Mouse (Mus musculus): ENCODE measurements around the gene Pnldc1. TPM values are rescaled to one million over a fixed set of nuclear protein-coding genes. Genes with fewer than 3 reads are reported as not detected.
"Not testable (repeated sequence)": the region's sequence is repeated elsewhere in the genome, so short reads cannot be mapped to it uniquely, and the experiment has no call there.

The Pnldc1 gene
- total RNA-seq (2014; rRNA removed; ENCODE audit: low replicate concordance): 0.43 TPM in 1 of 2 replicates, not detected in the other
- polyA plus RNA-seq (2015; fragmentation: Nextera tagmentation; extraction: Ambion mirVana): 0.38 and 0.45 TPM in 2 replicates

GRCm38 (mm10) chr17:12909361-12910280, at the start of gene Pnldc1:
Gene Pnldc1, minus strand, starts transcription at chr17:12910230.
- Histone ChIP-seq H3K4me2 (ENCODE audit: low read depth, low read length) (no peak within 1 kb of the TSS), H3K36me3 (replicated peaks; ENCODE audit: control insufficient read depth, insufficient read depth, low read length) (peaks cover 52% of the 10 kb centered on the region), H3K27ac (ENCODE audit: low read depth) (no peak within 1 kb of the TSS), H3K9ac (replicated peaks; ENCODE audit: low read depth, low read length) (no peak within 1 kb of the TSS), H3K4me1 (ENCODE audit: control insufficient read depth, insufficient read depth) (no peaks in the 10 kb centered on the region), H3K27me3 (ENCODE audit: control insufficient read depth, insufficient read depth, low read length) (no peaks in the 10 kb centered on the region), H3K4me3 (ENCODE audit: low read depth, low read length) (no peak within 1 kb of the TSS), H3K9me3 (replicated peaks; ENCODE audit: control insufficient read depth, low read length) (no peaks in the 10 kb centered on the region)
- WGBS: 72% methylated on average over 35 of the region's 35 CpGs
- TF ChIP-seq CTCF (IDR thresholded peaks at IDR 0.05; ENCODE audit: low read depth): no peak
- no peak for TF ChIP-seq EP300 (IDR thresholded peaks at IDR 0.05; ENCODE audit: low read depth)
- ATAC-seq (ENCODE audit: insufficient read depth, low read depth) (no peak), DNase-seq (ENCODE audit: low spot score) (no peak)

DNA sequence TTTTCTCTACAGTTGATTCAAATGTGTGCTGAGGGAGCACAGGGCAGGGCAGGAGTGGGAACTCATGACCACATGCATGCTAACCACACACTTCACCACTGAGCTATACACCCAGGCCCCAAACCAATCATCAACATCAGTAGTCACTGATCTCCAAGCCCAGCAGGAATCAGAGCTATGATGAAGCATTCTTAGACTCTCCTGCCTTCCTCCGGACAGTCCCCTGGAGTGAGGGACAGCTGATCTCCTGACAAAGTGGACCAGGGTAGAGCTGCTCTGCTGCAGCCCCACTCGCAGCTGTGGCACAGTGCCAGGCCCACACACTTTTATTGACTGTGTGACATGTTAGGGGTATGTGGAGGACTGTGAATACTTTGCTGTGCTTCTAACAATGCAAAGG, 49.3 kb upstream of the Pnldc1 start:
- H3K27me3 ChIP-seq (ENCODE audit: control insufficient read depth, insufficient read depth, low read length); H3K4me3 ChIP-seq (ENCODE audit: low read depth, low read length); ATAC-seq (ENCODE audit: insufficient read depth, low read depth); DNase-seq (ENCODE audit: low spot score); H3K36me3 ChIP-seq (replicated peaks; ENCODE audit: control insufficient read depth, insufficient read depth, low read length); H3K27ac ChIP-seq (ENCODE audit: low read depth); H3K4me2 ChIP-seq (ENCODE audit: low read depth, low read length); H3K9me3 ChIP-seq (replicated peaks; ENCODE audit: control insufficient read depth, low read length); H3K4me1 ChIP-seq (ENCODE audit: control insufficient read depth, insufficient read depth); H3K9ac ChIP-seq (replicated peaks; ENCODE audit: low read depth, low read length): not testable (repeated sequence)
- WGBS: 29% methylated on average over 1 of the region's 2 CpGs

DNA sequence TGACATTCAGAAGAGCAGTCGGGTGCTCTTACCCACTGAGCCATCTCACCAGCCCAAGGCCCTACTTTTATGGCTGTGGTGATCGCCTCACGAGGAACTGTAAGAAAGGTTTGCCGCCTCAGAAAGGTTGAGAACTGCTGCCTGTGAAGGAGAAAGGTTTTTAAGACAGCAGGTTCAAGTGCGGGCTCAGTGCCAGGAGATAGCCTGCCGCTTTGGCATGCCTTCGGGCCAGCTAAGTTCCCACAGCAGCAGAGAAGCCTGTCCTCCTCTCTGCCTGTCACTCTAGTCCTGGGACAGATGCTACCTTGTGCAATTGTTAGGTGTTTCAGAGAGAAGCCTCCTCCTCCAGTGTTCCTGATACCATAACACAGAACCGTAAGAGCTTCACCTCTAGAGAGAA, 46.6 kb upstream of the Pnldc1 start:
- H3K4me2 ChIP-seq (ENCODE audit: low read depth, low read length): no peak overlapping the region
- WGBS: 80% methylated on average over 8 of the region's 8 CpGs
- H3K4me3 ChIP-seq (ENCODE audit: low read depth, low read length): no peak overlapping the region
- no peak for TF ChIP-seq EP300 (IDR thresholded peaks at IDR 0.05; ENCODE audit: low read depth)
- H3K9me3 ChIP-seq (replicated peaks; ENCODE audit: control insufficient read depth, low read length): no peaks in the 10 kb centered on the region
- H3K27ac ChIP-seq (ENCODE audit: low read depth): no peak overlapping the region
- H3K9ac ChIP-seq (replicated peaks; ENCODE audit: low read depth, low read length): no peak overlapping the region
- no peaks in the 10 kb centered on the region for H3K27me3 ChIP-seq (ENCODE audit: control insufficient read depth, insufficient read depth, low read length)
- DNase-seq (ENCODE audit: low spot score) (no peak), ATAC-seq (ENCODE audit: insufficient read depth, low read depth) (no peak)
- H3K36me3 ChIP-seq (replicated peaks; ENCODE audit: control insufficient read depth, insufficient read depth, low read length): no peaks in the 10 kb centered on the region
- peaks cover 6% of the 10 kb centered on the region; the same call in 1 of the 2 replicates for H3K4me1 ChIP-seq (ENCODE audit: control insufficient read depth, insufficient read depth)

DNA sequence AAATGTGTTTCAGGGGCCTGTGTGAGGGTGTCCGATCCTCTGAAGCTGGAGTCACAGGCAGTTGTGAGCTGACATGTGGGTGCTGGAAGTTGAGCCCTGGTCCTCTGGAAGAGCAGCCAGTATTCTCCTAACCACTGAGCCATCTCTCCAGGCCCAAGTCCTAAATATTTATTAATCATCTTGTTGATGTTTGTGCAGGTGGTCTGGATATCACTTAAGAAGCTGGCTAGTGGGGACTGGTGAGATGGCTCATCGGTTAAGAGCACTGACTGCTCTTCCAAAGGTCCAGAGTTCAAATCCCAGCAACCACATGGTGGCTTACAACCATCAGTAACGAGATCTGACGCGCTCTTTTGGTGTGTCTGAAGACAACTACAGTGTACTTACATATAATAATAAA, 39.6 kb upstream of the Pnldc1 start:
- 93% methylated on average over 5 of the region's 5 CpGs for WGBS
- Histone ChIP-seq H3K27me3 (ENCODE audit: control insufficient read depth, insufficient read depth, low read length) (no peaks in the 10 kb centered on the region), H3K9ac (replicated peaks; ENCODE audit: low read depth, low read length) (no peak overlapping the region), H3K36me3 (replicated peaks; ENCODE audit: control insufficient read depth, insufficient read depth, low read length) (peaks cover 6% of the 10 kb centered on the region; the same call in 1 of the 2 replicates), H3K4me3 (ENCODE audit: low read depth, low read length) (no peak overlapping the region), H3K27ac (ENCODE audit: low read depth) (no peak overlapping the region), H3K4me2 (ENCODE audit: low read depth, low read length) (no peak overlapping the region), H3K4me1 (ENCODE audit: control insufficient read depth, insufficient read depth) (no peaks in the 10 kb centered on the region), H3K9me3 (replicated peaks; ENCODE audit: control insufficient read depth, low read length) (no peaks in the 10 kb centered on the region)
- TF ChIP-seq EP300 (IDR thresholded peaks at IDR 0.05; ENCODE audit: low read depth) (no peak), CTCF (IDR thresholded peaks at IDR 0.05; ENCODE audit: low read depth) (no peak)
- DNase-seq (ENCODE audit: low spot score) (no peak), ATAC-seq (ENCODE audit: insufficient read depth, low read depth) (no peak)

GRCm38 (mm10) chr17:12942459-12943162, 32.6 kb upstream of the Pnldc1 start:
- no peak overlapping the region for H3K4me3 ChIP-seq (ENCODE audit: low read depth, low read length)
- no peak for DNase-seq (ENCODE audit: low spot score)
- H3K27ac ChIP-seq (ENCODE audit: low read depth): no peak overlapping the region
- H3K27me3 ChIP-seq (ENCODE audit: control insufficient read depth, insufficient read depth, low read length): no peaks in the 10 kb centered on the region
- 79% methylated on average over 6 of the region's 6 CpGs for WGBS
- no peaks in the 10 kb centered on the region for H3K9me3 ChIP-seq (replicated peaks; ENCODE audit: control insufficient read depth, low read length)
- H3K4me1 ChIP-seq (ENCODE audit: control insufficient read depth, insufficient read depth): no peaks in the 10 kb centered on the region
- H3K9ac ChIP-seq (replicated peaks; ENCODE audit: low read depth, low read length): no peak overlapping the region
- no peak for ATAC-seq (ENCODE audit: insufficient read depth, low read depth)
- peaks cover 6% of the 10 kb centered on the region; the same call in 1 of the 2 replicates for H3K36me3 ChIP-seq (replicated peaks; ENCODE audit: control insufficient read depth, insufficient read depth, low read length)
- no peak overlapping the region for H3K4me2 ChIP-seq (ENCODE audit: low read depth, low read length)
- TF ChIP-seq CTCF (IDR thresholded peaks at IDR 0.05; ENCODE audit: low read depth): no peak
- TF ChIP-seq EP300 (IDR thresholded peaks at IDR 0.05; ENCODE audit: low read depth): no peak

Data from heart, postnatal 0 days (tissue).